Mouse (Mus musculus) CH12F3 (cell line): ENCODE results near the gene Ldhb.

ENCODE experiments used
- in situ Hi-C: fragments of 300-500 bp; cut with MboI; formaldehyde crosslinking; loops from 2 replicates; pipeline ENCODE4 v1.14.3; 2020; ENCODE audit warnings: low sequenced_read_pairs

Ldhb gene

DNA sequence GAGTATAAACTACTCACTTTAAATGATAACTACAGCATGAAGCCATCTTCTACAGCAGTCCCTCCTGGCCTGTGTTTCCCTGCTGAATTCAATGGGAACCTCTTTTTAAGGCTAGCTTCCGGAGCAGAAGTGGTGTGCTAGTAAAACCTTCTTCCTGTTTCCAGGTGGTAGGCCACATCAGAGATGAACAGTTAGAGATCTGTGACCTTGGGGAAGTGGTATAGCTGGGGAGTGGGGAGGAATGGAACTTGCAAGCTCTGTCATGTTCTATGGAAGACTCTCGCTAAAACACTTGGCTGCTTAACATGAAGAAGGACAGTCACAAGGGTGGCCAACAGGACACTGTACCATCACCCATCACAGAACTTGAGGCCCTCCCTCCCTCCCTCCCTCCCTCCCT, 54.4 kb downstream of the Ldhb start:
- in situ Hi-C loops = no loop called here

DNA sequence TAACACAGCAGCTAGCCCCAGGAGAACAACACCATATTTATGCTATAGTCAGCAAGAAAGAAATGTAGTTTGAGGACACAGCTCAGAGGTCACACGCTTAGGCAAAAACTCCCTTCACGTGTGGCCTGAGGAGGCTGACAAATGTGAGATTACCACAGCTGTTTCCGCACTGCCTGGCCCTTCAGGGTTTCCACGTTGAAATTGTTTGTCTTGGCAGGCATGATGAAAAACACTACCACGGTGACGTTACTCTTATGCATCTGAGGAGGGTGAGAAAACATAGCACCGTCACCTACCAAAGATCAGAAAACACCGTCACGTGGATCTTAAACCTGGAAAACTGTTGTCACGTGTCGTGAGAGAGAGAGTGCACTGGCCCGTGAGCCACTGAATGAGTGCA, 56.4 kb downstream of the Ldhb start:
- in situ Hi-C loops = no loop called here
